Mouse (Mus musculus): Measurements from ENCODE around the gene Rfpl4b. TPM values are rescaled to one million over a fixed set of nuclear protein-coding genes. Genes with fewer than 3 reads are reported as not detected.
"Not testable (repeated sequence)": the region's sequence is repeated elsewhere in the genome, so short reads cannot be mapped to it uniquely, and the experiment has no call there.

The Rfpl4b gene
- polyA plus RNA-seq (2015; fragmentation: Nextera tagmentation; extraction: Ambion mirVana) = 0.22 TPM in 1 of 2 replicates, not detected in the other

GRCm38 (mm10) chr10:38821679-38822078, at the start of gene Rfpl4b:
TSS of gene Rfpl4b (minus strand) at chr10:38821779.
- Histone ChIP-seq H3K4me1 (no peaks in the 10 kb centered on the region), H3K4me2 (no peak within 1 kb of the TSS), H3K4me3 (no peak within 1 kb of the TSS), H3K27me3 (no peaks in the 10 kb centered on the region), H3K9me3 (no peaks in the 10 kb centered on the region), H3K27ac (no peak within 1 kb of the TSS), H3K36me3 (no peaks in the 10 kb centered on the region), H3K9ac (no peak within 1 kb of the TSS)
- ATAC-seq (ENCODE audit: insufficient number of reproducible peaks, low FRiP score, low TSS enrichment, low read depth) = no peak
- 93% methylated on average over 3 of the region's 3 CpGs for WGBS

GRCm38 (mm10) chr10:38855186-38855585, 33.6 kb upstream of the Rfpl4b start:
- 39% methylated on average over 2 of the region's 2 CpGs for WGBS
- 0 out of 2 replicates have a peak, but pooled peaks have one; percentile 48 for ATAC-seq (ENCODE audit: insufficient number of reproducible peaks, low FRiP score, low TSS enrichment, low read depth)

DNA sequence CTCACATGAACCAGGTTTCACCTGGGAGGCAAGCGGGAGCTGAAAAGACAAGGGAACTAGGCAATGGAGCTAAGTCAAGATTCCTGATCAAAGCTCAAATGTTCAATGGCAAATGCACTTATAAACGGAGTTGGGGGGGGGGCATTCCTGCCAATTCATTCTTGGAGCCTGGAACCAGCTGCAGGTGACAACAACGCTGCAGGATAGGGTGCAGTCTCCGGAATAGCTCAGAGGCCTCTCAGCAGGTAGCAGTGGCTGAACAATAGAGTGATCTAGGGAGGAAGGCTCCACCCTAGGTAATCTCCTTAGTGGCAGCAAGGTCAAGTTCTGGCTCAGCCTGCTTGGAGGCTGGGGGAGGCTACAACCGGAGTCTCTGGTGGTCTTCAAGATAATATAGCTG, 28.4 kb upstream of the Rfpl4b start:
- 56% methylated on average over 5 of the region's 5 CpGs for WGBS
- not testable (repeated sequence) for H3K4me1 ChIP-seq; H3K9ac ChIP-seq; H3K9me3 ChIP-seq; H3K36me3 ChIP-seq; ATAC-seq (ENCODE audit: insufficient number of reproducible peaks, low FRiP score, low TSS enrichment, low read depth); H3K4me2 ChIP-seq; H3K4me3 ChIP-seq; H3K27ac ChIP-seq; H3K27me3 ChIP-seq

More at GRCm38 (mm10) chr10:38855186-38855585, 33.6 kb upstream of the Rfpl4b start:
- no peak overlapping the region for H3K9ac ChIP-seq
- H3K4me3 ChIP-seq = no peak overlapping the region
- no peak overlapping the region for H3K4me2 ChIP-seq
- no peaks in the 10 kb centered on the region for H3K9me3 ChIP-seq
- no peaks in the 10 kb centered on the region for H3K27me3 ChIP-seq
- no peaks in the 10 kb centered on the region for H3K4me1 ChIP-seq
- H3K27ac ChIP-seq = peak overlapping the region; percentile 27; the same call in 1 of the 2 replicates
- H3K36me3 ChIP-seq = no peaks in the 10 kb centered on the region

- Histone ChIP-seq H3K4me1 (no peaks in the 10 kb centered on the region), H3K4me2 (no peak overlapping the region), H3K4me3 (no peak overlapping the region), H3K9me3 (no peaks in the 10 kb centered on the region), H3K27ac (no peak overlapping the region), H3K27me3 (no peaks in the 10 kb centered on the region), H3K9ac (no peak overlapping the region), H3K36me3 (no peaks in the 10 kb centered on the region)
- WGBS = 9% methylated on average over 8 of the region's 8 CpGs
- ATAC-seq (ENCODE audit: insufficient number of reproducible peaks, low FRiP score, low TSS enrichment, low read depth) = no peak
Measured at GRCm38 (mm10) chr10:38848884-38849499, 27.4 kb upstream of the Rfpl4b start.

DNA sequence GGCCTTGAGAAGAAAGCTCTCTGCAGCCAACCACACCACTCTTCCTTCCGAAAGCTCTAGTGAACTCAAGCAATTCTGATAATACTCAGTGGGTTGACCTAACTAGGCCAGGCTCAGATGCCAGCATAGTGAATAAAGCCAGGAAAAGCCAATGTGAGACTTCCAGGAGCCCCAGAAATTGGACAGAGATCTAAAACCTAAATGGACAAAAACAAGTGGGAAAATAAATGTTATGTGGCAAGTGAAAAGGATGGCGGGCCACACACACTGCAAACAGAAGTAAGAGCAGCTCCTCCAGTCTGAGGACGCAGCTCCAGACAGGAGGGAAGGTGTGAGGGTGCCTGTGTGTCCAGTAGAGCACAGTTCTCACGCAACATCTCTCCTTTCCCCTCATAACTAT, 26.7 kb upstream of the Rfpl4b start:
- H3K27ac ChIP-seq = no peak overlapping the region
- no peak for ATAC-seq (ENCODE audit: insufficient number of reproducible peaks, low FRiP score, low TSS enrichment, low read depth)

GRCm38 (mm10) chr10:38823741-38824140, 2.2 kb upstream of the Rfpl4b start:
- no peak for ATAC-seq (ENCODE audit: insufficient number of reproducible peaks, low FRiP score, low TSS enrichment, low read depth)
- 33% methylated on average over 1 of the region's 1 CpGs for WGBS
- H3K4me2 ChIP-seq = no peak overlapping the region
- no peaks in the 10 kb centered on the region for H3K9me3 ChIP-seq
- no peaks in the 10 kb centered on the region for H3K27me3 ChIP-seq
- no peak overlapping the region for H3K4me3 ChIP-seq
- H3K9ac ChIP-seq = no peak overlapping the region
- H3K36me3 ChIP-seq = no peaks in the 10 kb centered on the region
- H3K4me1 ChIP-seq = no peaks in the 10 kb centered on the region
- H3K27ac ChIP-seq = peak overlapping the region; percentile 47; the same call in 1 of the 2 replicates

More for the DNA sequence above, 26.7 kb upstream of the Rfpl4b start:
- no peaks in the 10 kb centered on the region for H3K9me3 ChIP-seq
- H3K9ac ChIP-seq = no peak overlapping the region
- H3K4me3 ChIP-seq = no peak overlapping the region
- no peak overlapping the region for H3K4me2 ChIP-seq
- no peaks in the 10 kb centered on the region for H3K27me3 ChIP-seq
- no peaks in the 10 kb centered on the region for H3K36me3 ChIP-seq
- H3K4me1 ChIP-seq = no peaks in the 10 kb centered on the region
- 74% methylated on average over 4 of the region's 4 CpGs for WGBS

DNA sequence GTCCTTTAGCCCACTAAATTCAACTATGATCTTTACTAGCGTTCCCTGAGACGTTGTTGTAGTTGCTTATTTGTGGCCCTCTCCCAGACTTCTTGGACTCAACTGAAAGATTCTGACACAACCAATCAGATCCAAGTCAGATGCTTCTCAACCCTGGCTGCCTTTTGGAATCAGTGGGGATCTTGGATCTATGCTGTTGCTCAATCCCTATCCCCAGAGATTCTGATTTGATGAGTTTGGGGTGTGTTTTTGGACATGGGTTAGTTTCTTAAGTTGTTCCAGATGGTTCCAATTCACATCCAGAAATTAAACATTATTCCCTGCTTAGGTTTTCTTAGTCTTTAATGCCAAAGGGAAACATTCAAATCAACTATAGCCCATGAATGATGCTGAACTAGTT, 15.5 kb downstream of the Rfpl4b start:
- H3K4me3 ChIP-seq = no peak overlapping the region
- H3K4me2 ChIP-seq = no peak overlapping the region
- H3K9ac ChIP-seq = no peak overlapping the region
- no peak for ATAC-seq (ENCODE audit: insufficient number of reproducible peaks, low FRiP score, low TSS enrichment, low read depth)
- WGBS = 50% methylated on average over 2 of the region's 2 CpGs
- H3K36me3 ChIP-seq = no peaks in the 10 kb centered on the region
- H3K27me3 ChIP-seq = no peaks in the 10 kb centered on the region
- no peaks in the 10 kb centered on the region for H3K4me1 ChIP-seq
- no peak overlapping the region for H3K27ac ChIP-seq
- no peaks in the 10 kb centered on the region for H3K9me3 ChIP-seq

- 71% methylated on average over 8 of the region's 8 CpGs for WGBS
- no peak for ATAC-seq (ENCODE audit: insufficient number of reproducible peaks, low FRiP score, low TSS enrichment, low read depth)
- Histone ChIP-seq H3K36me3 (no peaks in the 10 kb centered on the region), H3K27ac (no peak overlapping the region), H3K9me3 (no peaks in the 10 kb centered on the region), H3K4me2 (no peak overlapping the region), H3K27me3 (no peaks in the 10 kb centered on the region), H3K4me1 (no peaks in the 10 kb centered on the region), H3K9ac (no peak overlapping the region), H3K4me3 (no peak overlapping the region)
Measured at GRCm38 (mm10) chr10:38804047-38804446, 17.5 kb downstream of the Rfpl4b start.

- H3K27ac ChIP-seq = no peak overlapping the region
- WGBS = 93% methylated on average over 7 of the region's 7 CpGs
Measured at GRCm38 (mm10) chr10:38803304-38803703, 18.3 kb downstream of the Rfpl4b start.

GRCm38 (mm10) chr10:38788612-38789011, 33.0 kb downstream of the Rfpl4b start:
- no peak overlapping the region for H3K9ac ChIP-seq
- 66% methylated on average over 3 of the region's 3 CpGs for WGBS
- H3K4me2 ChIP-seq = no peak overlapping the region
- H3K4me1 ChIP-seq = no peaks in the 10 kb centered on the region
- H3K36me3 ChIP-seq = no peaks in the 10 kb centered on the region
- no peak for ATAC-seq (ENCODE audit: insufficient number of reproducible peaks, low FRiP score, low TSS enrichment, low read depth)
- no peak overlapping the region for H3K27ac ChIP-seq
- no peaks in the 10 kb centered on the region for H3K9me3 ChIP-seq
- H3K4me3 ChIP-seq = no peak overlapping the region
- H3K27me3 ChIP-seq = no peaks in the 10 kb centered on the region

More at GRCm38 (mm10) chr10:38803304-38803703, 18.3 kb downstream of the Rfpl4b start:
- H3K9ac ChIP-seq = no peak overlapping the region
- no peaks in the 10 kb centered on the region for H3K36me3 ChIP-seq
- H3K4me1 ChIP-seq = no peaks in the 10 kb centered on the region
- H3K4me2 ChIP-seq = no peak overlapping the region
- H3K9me3 ChIP-seq = no peaks in the 10 kb centered on the region
- no peak overlapping the region for H3K4me3 ChIP-seq
- no peak for ATAC-seq (ENCODE audit: insufficient number of reproducible peaks, low FRiP score, low TSS enrichment, low read depth)
- no peaks in the 10 kb centered on the region for H3K27me3 ChIP-seq

Data from limb, embryonic 15.5 days (tissue).